Mouse (Mus musculus) intestine, embryonic 14.5 days (tissue): Measurements from ENCODE around the gene Cnga4. TPM values are rescaled to one million over a fixed set of nuclear protein-coding genes. Genes with fewer than 3 reads are reported as not detected.
A peak's percentile ranks its signal among the peaks of the same experiment; 100 is the strongest.

Experiments used
- ATAC-seq: fragments of 200-750 bp; cut with Nextera tagmentation; replicated peaks from 2 replicates; pipeline ENCODE4 v1.8.0; 2017; ENCODE audit warnings: low read depth, moderate number of reproducible peaks, moderate TSS enrichment, moderate library complexity; ENCODE audit not compliant: low FRiP score, low TSS enrichment
- DNase-seq: peaks from one replicate; pipeline ENCODE4 v3.0.0-alpha.2; 2018; ENCODE audit warnings: low spot score
- H3K27ac ChIP-seq: fragments of 300-500 bp; sonication (generic); 2 replicates; pipeline ENCODE4 v1.5.1; 2014; ENCODE audit warnings: low read depth, mild to moderate bottlenecking, control low read depth
- H3K27me3 ChIP-seq: fragments of 300-500 bp; sonication (generic); replicated peaks from 2 replicates; pipeline ENCODE4 v1.6.1; 2014; ENCODE audit warnings: low read length, control low read depth; ENCODE audit not compliant: control insufficient read depth, insufficient read depth
- H3K36me3 ChIP-seq: fragments of 300-500 bp; sonication (generic); 2 replicates; pipeline ENCODE4 v1.6.1; 2014; ENCODE audit warnings: low read length, control low read depth; ENCODE audit not compliant: control insufficient read depth, insufficient read depth
- H3K4me1 ChIP-seq: fragments of 300-500 bp; sonication (generic); replicated peaks from 2 replicates; pipeline ENCODE4 v1.6.1; 2014; ENCODE audit warnings: low read length, control low read depth, mixed read lengths; ENCODE audit not compliant: control insufficient read depth, insufficient read depth
- H3K4me2 ChIP-seq: fragments of 300-500 bp; sonication (generic); 2 replicates; pipeline ENCODE4 v1.6.1; 2014; ENCODE audit warnings: low read length
- H3K4me3 ChIP-seq: fragments of 300-500 bp; sonication (generic); 2 replicates; pipeline ENCODE4 v1.5.1; 2014; ENCODE audit warnings: low read depth, low read length, control low read depth, mixed read lengths
- H3K9ac ChIP-seq: fragments of 300-500 bp; sonication (generic); 2 replicates; pipeline ENCODE4 v1.6.1; 2014; ENCODE audit warnings: mild to moderate bottlenecking, low read length
- H3K9me3 ChIP-seq: fragments of 300-500 bp; sonication (generic); 2 replicates; pipeline ENCODE4 v1.6.1; 2016; ENCODE audit warnings: low read length, control low read depth; ENCODE audit not compliant: control insufficient read depth
- WGBS: fragments of 180-500 bp; shearing (Covaris S2); extraction: QIAGEN DNeasy Blood & Tissue Kit; methylation state at CpG from one replicate; pipeline ENCODE4 v1.1.7; 2014; 5-methylcytosine and 5-hydroxymethylcytosine counted together
- polyA plus RNA-seq: library from polyadenylated mRNA; unstranded; fragments of >200 nt; fragmentation: Nextera tagmentation; extraction: Ambion mirVana; gene quantifications from 2 replicates; pipeline ENCODE4 v1.2.1, GENCODE M21; 2014

Gene Cnga4
- polyA plus RNA-seq, 1 experiment from 2014 or later: not detected

GRCm38 (mm10) chr7:105424368-105424767, 20.0 kb downstream of the Cnga4 start:
- Histone ChIP-seq H3K27ac (no peak overlapping the region), H3K4me2 (no peak overlapping the region), H3K9me3 (no peaks in the 10 kb centered on the region), H3K36me3 (no peaks in the 10 kb centered on the region), H3K27me3 (peaks cover 32% of the 10 kb centered on the region), H3K4me1 (no peaks in the 10 kb centered on the region; the same call in 1 of the 2 replicates), H3K4me3 (no peak overlapping the region), H3K9ac (no peak overlapping the region)
- no peak for ATAC-seq
- WGBS: 16% methylated on average over 5 of the region's 5 CpGs
- DNase-seq: no peak

GRCm38 (mm10) chr7:105425424-105426043, 21.2 kb downstream of the Cnga4 start, which contains the start of gene Cckbr:
TSS of gene Cckbr (plus strand) at chr7:105425731.
- no peaks in the 10 kb centered on the region for H3K36me3 ChIP-seq
- H3K9ac ChIP-seq: no peak within 1 kb of the TSS
- peaks cover 32% of the 10 kb centered on the region for H3K27me3 ChIP-seq
- no peak within 1 kb of the TSS for H3K27ac ChIP-seq
- 2% methylated on average over 31 of the region's 31 CpGs for WGBS
- no peaks in the 10 kb centered on the region; the same call in 1 of the 2 replicates for H3K4me1 ChIP-seq
- peak within 1 kb of the TSS; percentile 35 for H3K4me3 ChIP-seq
- DNase-seq (peak; percentile 60), ATAC-seq (peak; percentile 84)
- H3K4me2 ChIP-seq: peak within 1 kb of the TSS; percentile 61
- H3K9me3 ChIP-seq: no peaks in the 10 kb centered on the region

DNA sequence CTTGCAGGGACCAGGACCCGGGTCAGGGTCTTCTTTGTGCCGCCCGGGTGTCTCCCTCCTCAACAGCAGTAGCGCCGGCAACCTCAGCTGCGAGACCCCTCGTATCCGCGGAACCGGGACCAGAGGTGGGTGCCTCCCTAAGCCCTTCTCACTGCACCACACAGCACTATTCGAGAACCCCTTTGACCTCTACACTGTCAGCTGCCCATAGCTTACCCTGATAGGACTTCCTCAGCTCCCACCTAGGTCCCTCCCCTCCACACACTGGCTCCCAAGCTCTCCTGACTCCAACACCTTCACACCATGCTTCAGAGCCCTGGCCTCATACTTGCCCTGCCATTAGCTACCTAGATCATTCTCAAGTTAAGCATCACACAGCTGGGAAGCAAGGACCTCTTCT, 21.7 kb downstream of the Cnga4 start:
- H3K4me2 ChIP-seq: peak overlapping the region; percentile 61
- peak; percentile 68 for ATAC-seq
- no peaks in the 10 kb centered on the region for H3K36me3 ChIP-seq
- H3K9me3 ChIP-seq: no peaks in the 10 kb centered on the region
- H3K4me3 ChIP-seq: peak overlapping the region; percentile 35
- H3K4me1 ChIP-seq: no peaks in the 10 kb centered on the region; the same call in 1 of the 2 replicates
- H3K27ac ChIP-seq: no peak overlapping the region
- DNase-seq: no peak
- 2% methylated on average over 11 of the region's 11 CpGs for WGBS
- H3K9ac ChIP-seq: no peak overlapping the region
- peaks cover 32% of the 10 kb centered on the region for H3K27me3 ChIP-seq

GRCm38 (mm10) chr7:105432058-105432457, 27.7 kb downstream of the Cnga4 start:
- H3K36me3 ChIP-seq: no peaks in the 10 kb centered on the region
- H3K4me1 ChIP-seq: no peaks in the 10 kb centered on the region
- WGBS: 25% methylated on average over 1 of the region's 1 CpGs
- DNase-seq (no peak), ATAC-seq (no peak)
- H3K9me3 ChIP-seq: no peaks in the 10 kb centered on the region
- no peak overlapping the region for H3K4me2 ChIP-seq
- H3K4me3 ChIP-seq: no peak overlapping the region
- no peak overlapping the region for H3K9ac ChIP-seq
- no peaks in the 10 kb centered on the region for H3K27me3 ChIP-seq
- no peak overlapping the region for H3K27ac ChIP-seq

- 78% methylated on average over 17 of the region's 17 CpGs for WGBS
- no peaks in the 10 kb centered on the region for H3K9me3 ChIP-seq
- H3K9ac ChIP-seq: no peak overlapping the region
- no peak for DNase-seq
- no peak overlapping the region for H3K4me2 ChIP-seq
- no peaks in the 10 kb centered on the region for H3K4me1 ChIP-seq
- no peaks in the 10 kb centered on the region for H3K27me3 ChIP-seq
- H3K27ac ChIP-seq: no peak overlapping the region
- ATAC-seq: no peak
- H3K4me3 ChIP-seq: no peak overlapping the region
- H3K36me3 ChIP-seq: no peaks in the 10 kb centered on the region
These were observed 29.5 kb downstream of the Cnga4 start for GRCm38 (mm10) chr7:105433859-105434258.

- H3K36me3 ChIP-seq: no peaks in the 10 kb centered on the region
- no peaks in the 10 kb centered on the region for H3K4me1 ChIP-seq
- H3K4me3 ChIP-seq: no peak overlapping the region
- no peak for DNase-seq
- no peaks in the 10 kb centered on the region for H3K9me3 ChIP-seq
- no peak overlapping the region for H3K27ac ChIP-seq
- 76% methylated on average over 22 of the region's 22 CpGs for WGBS
- H3K9ac ChIP-seq: no peak overlapping the region
- H3K4me2 ChIP-seq: no peak overlapping the region
- H3K27me3 ChIP-seq: no peaks in the 10 kb centered on the region
- ATAC-seq: no peak
These were observed 30.4 kb downstream of the Cnga4 start for GRCm38 (mm10) chr7:105434798-105435197.

GRCm38 (mm10) chr7:105437979-105438772, 33.8 kb downstream of the Cnga4 start:
- Histone ChIP-seq H3K9me3 (no peaks in the 10 kb centered on the region), H3K27ac (no peak overlapping the region), H3K4me3 (no peak overlapping the region), H3K36me3 (no peaks in the 10 kb centered on the region), H3K27me3 (no peaks in the 10 kb centered on the region), H3K4me2 (no peak overlapping the region), H3K9ac (no peak overlapping the region), H3K4me1 (no peaks in the 10 kb centered on the region)
- WGBS: 54% methylated on average over 7 of the region's 7 CpGs
- no peak for DNase-seq
- no peak for ATAC-seq

DNA sequence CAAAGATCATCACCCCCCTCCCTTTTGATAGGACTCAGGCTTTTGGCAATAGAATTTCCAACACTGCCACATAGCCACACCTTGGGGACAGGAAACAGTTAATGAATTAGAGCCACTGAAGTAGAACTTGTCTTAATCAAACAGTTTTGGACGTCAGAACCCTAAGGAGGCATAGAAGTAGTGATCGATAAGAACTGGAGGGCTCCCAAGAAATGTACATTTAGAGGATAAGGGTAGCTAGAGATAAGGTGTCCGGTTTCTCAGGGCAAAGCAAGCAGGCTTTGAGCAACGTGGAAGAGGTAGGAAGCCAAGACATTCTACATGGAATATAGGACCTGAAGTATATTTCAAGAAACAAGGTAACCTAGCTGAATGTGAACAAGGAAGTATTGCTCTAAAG, 37.1 kb downstream of the Cnga4 start:
- Histone ChIP-seq H3K4me2 (no peak overlapping the region), H3K4me3 (no peak overlapping the region), H3K27ac (no peak overlapping the region), H3K9me3 (no peaks in the 10 kb centered on the region), H3K27me3 (no peaks in the 10 kb centered on the region), H3K36me3 (no peaks in the 10 kb centered on the region), H3K9ac (no peak overlapping the region), H3K4me1 (no peaks in the 10 kb centered on the region)
- DNase-seq (no peak), ATAC-seq (no peak)
- 54% methylated on average over 4 of the region's 4 CpGs for WGBS
